Mouse (Mus musculus) common myeloid progenitor, adult 5-6 weeks (primary cell): ENCODE results near the gene Lrrc63. TPM values are rescaled to one million over a fixed set of nuclear protein-coding genes. Genes with fewer than 3 reads are reported as not detected.

ENCODE experiments used
- ATAC-seq: replicated peaks from 2 replicates; pipeline ENCODE4 v1.8.0; 2016; ENCODE audit warnings: low read depth, mild to moderate bottlenecking, moderate TSS enrichment, inconsistent platforms; ENCODE audit not compliant: poor library complexity, severe bottlenecking
- total RNA-seq: library from RNA; stranded (forward); fragments of 200-1000, 187-1606 nt; gene quantifications from 2 replicates; pipeline ENCODE4 v1.2.3, GENCODE M21; 2017

The Lrrc63 gene
- total RNA-seq, 1 experiment from 2014 or later, result not detected

- no peak for ATAC-seq
These were observed 8.5 kb upstream of the Lrrc63 start for GRCm38 (mm10) chr14:75139225-75139624.

- peak; percentile 85 for ATAC-seq
These were observed 7.8 kb upstream of the Lrrc63 start for GRCm38 (mm10) chr14:75138503-75138902.

GRCm38 (mm10) chr14:75136119-75136966 lies 5.7 kb upstream of the Lrrc63 start:
- ATAC-seq, result peak; percentile 51

DNA sequence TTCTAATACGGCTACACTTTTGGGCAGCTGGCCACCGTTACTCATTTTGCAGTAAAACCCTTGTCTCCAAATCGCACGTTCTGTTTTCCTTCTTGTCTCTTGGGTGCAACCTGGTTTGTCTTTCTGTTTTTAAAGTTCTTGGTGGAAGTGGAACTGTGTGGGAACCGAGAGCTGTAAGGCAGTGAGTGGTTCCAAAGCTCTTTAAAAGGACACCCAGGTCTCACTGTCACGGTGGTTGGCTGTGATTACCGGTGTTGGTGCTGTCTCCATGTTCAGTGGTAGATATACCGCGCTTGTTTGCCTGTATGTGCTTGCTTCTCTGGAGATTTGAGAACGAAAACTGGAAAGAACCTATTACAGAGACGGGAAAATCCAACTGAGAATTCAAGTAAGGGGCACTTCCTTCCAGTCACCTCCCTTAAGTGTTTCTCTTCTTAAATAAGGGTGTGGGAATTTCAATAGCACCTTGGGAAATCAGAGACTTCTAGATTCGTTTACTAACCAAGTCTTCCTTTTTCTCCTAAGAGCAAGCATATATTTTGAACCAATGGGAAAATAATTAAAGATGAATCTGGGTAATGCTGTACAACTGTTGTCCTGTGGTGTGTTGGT lies 749 bp upstream of the Lrrc63 start:
- no peak for ATAC-seq

DNA sequence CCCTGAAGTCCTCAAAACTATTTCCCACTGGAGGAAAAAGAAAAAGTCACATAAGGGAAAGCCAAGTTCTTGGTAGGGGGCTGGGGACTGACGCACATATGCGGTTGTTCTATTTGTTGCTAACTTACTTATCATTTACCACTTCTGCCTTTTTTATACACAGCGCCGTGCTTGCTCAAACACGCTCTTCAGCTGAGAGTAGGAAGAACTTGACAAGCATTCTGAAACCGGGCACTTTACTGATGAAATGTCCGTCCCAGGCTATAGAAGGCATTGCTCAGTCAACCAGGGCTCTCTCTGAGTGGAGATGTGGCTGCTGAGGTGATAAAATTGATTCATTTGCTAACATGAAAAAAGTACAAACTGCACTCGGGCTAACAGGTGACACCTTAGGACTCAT lies 9.0 kb downstream of the Lrrc63 start:
- no peak for ATAC-seq

- ATAC-seq, result no peak
These were observed 27.7 kb downstream of the Lrrc63 start for GRCm38 (mm10) chr14:75102956-75103355.

- no peak for ATAC-seq
These were observed 52.7 kb downstream of the Lrrc63 start for GRCm38 (mm10) chr14:75077946-75078345.

GRCm38 (mm10) chr14:75075299-75076180 lies 55.1 kb downstream of the Lrrc63 start:
- 0 out of 2 replicates have a peak, but pooled peaks have one; percentile 47 for ATAC-seq

DNA sequence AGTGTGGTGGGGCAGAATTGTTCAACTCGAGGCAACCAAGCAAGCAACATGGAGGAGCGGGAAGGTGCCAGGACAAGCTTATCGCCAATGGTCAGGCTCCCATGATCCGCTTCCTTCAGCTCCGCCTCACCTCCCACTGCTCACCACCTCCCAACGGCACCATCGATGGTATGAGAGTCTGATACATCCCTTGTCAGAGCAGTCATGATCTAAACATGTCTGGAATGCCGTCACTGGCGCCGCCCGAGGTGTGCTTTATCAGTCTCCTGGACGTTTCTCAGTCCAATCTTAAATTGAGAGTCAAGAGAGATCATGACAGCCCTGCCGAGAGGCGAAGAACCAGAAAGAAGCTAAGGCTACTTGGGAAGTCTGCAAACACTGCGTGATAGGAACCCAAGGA lies 59.6 kb downstream of the Lrrc63 start:
- no peak for ATAC-seq

DNA sequence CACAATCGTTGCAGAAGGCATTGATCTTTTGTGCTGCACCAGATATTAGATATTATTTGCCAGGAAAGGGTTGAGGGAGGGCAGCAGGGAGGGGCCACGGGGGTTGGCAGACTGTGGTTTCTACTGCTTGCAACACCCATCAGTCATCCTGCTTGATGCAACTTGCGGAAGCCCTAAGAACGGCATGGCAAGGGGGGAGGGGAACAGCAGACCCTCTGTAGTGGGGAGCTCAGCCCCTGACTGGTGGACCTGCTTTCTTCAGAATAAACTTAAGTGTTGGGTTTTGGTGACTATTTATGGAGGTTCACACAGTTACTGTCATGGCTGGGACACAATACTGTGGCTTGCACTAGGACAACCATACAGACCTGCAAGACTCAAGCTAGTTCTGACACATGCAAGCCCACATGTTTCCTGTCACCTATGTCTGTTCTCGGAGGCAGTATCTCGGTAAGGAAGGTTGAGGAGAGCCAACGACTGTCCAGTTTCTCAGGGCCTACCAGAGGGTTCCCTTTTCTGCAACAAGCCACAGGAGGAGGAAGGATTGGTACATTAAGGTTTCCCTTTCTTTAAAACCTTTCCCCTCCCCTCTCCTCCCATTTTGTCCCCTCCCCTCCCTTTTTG lies 61.2 kb downstream of the Lrrc63 start:
- ATAC-seq, result peak; percentile 70

DNA sequence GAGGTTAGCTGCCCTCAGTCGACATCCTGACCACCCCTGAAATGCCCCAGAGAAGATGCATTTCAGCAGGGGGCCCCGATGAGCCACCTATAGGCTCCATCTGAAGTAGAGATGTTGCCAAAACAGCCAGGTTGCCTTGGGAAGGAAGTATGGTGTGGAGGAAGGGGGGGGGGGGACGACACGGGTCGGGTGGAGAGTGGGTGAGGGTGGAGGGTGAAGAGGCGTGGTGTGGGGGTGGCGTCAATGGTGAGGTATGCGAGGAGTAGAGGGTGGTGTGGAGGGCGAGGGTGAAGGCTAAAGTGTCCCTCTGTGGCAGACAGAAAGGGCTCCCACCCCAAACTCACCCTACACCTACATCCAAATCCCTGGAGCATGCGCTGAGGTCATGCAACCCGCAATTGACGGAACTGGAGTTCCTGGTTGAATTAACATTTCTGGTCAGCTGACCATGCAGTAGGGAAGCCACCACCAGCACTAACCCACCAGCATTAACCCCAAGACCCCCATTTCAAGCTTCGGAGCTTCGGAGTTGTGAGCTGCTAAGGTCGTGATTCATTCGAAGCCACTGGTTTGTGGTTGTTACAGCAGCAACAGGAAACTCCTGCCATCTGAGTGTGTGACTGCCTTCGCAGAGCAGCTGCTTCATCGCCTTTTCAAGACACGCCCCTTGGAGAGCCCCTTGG lies 62.1 kb downstream of the Lrrc63 start:
- ATAC-seq, result peak; percentile 74

DNA sequence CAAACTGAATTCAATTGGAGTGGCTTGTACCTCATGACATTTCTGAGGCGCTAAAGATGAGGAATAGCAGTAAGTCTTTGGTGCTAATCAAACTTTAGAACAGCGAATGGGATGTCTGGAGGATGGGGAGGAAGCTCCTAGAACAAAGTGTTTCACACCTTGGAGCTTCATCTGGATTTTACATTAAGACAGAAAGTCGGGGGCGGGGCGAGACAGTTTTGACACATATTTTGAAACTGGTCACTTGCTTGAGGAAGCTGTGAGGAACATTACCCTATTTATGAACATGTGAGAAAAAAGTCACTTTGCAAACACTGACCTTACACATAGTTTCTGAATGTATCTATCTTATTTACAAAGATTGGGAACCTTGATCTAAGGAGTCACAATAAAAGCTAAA lies 65.5 kb downstream of the Lrrc63 start:
- ATAC-seq, result no peak

DNA sequence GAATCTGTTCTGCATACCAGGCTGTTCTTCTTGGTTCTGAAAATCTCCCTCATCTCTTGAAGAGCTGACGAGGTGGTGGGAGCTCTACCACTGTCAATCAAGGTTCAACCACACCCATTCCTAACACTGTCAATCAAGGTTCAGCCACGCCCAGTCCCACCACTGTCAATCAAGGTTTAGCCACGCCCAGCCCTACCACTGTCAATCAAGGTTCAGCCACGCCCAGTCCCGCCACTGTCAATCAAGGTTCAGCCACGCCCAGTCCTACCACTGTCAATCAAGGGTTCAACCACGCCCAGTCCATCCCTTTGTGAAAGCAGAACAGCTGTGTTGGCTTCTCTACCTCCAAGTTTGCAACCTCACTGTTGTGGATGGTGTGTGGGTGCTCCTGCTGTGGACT lies 66.2 kb downstream of the Lrrc63 start:
- peak; percentile 39; the same call in 1 of the 2 replicates for ATAC-seq

GRCm38 (mm10) chr14:75063936-75064335 lies 66.7 kb downstream of the Lrrc63 start:
- no peak for ATAC-seq

DNA sequence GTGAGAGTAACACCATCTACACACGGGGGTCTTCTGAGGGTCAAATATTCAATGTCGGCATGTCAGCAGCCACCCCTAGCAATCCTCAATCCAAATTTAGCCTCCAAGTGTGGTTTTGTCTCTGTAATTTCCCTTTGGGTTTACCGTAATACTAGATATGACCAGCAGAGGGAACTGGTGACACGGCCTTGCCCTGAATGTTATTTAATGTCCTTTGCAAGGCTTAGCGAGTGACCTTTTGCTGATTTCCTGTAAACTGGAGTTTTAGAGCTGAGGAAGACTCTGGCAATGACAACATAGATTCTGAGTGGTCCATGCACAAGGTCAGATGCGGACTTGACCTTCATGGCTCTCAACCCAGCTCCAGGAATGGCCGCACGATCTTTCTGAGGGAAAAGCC lies 70.1 kb downstream of the Lrrc63 start:
- ATAC-seq, result peak; percentile 70

- ATAC-seq, result peak; percentile 69
These were observed 73.7 kb downstream of the Lrrc63 start for GRCm38 (mm10) chr14:75056861-75057431.

DNA sequence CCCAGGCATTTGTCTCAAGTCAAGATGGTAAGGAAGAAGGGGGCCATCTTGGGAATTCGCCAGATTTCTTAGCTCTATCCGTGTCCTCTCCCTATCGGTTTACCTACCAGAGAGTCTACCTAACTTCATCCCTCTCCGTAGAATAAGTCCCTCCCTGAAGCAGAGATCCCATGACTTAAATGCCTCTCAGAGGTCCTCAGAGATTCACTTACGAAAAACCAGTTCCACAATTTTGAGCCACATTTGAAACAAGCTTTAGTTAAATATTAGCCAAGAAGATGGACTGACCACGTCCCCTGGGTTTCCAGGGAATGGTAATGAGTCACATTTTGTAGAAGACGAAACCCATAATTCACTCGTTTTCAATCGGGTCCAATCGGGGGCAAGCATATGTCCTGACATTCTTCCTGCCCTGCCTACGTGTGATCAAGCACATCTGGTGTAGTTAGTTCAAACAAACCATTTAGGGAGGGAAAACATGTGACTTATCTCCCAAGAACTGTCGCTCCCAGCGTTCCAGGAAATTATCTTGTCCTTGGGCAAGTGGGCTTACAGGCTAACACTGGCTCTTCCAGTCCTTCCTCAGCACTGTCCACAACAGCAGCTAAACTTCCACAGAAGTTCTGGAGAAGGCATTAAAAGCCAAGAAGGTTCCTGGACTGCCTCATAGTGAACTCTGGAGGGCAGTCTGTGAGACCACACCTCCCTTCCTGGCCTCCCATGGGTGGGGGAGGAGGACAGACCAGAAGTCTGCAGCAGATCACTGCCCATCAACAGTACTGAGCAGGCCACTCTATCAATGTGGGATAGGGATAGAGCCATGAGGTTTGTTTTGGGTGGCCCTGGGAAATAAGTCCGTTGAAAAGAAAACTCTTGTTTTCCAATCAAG lies 76.0 kb downstream of the Lrrc63 start:
- ATAC-seq, result no peak

DNA sequence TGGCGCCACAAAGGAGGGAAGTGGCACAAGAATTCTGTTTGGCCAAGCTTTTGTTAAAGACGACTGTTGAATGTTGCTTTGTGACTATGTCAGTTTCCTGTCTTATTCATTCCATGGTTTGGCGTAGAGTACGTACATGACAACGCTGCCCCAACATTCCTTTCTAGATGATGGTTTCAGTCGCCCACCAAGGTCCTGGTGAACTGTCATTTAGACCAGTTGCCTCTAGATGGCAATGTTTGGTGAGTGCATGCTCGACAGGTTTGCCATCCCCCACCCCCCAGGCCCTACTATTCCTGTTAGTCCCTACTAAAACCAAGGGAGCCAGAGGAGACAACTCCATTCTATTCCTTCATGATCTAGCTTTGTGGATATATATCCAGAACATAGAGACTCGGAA lies 78.2 kb downstream of the Lrrc63 start:
- peak; percentile 48; the same call in 1 of the 2 replicates for ATAC-seq
